Mouse (Mus musculus): ENCODE measurements around the gene Msmp. TPM values are rescaled to one million over a fixed set of nuclear protein-coding genes. Genes with fewer than 3 reads are reported as not detected.

The Msmp gene
- under 1 TPM; 0.52 to 0.57 TPM for total RNA-seq (2021)
- 0.62 and 0.67 TPM in 2 replicates for polyA plus RNA-seq (2012; rRNA removed)
- long read RNA-seq, result 0 reads

DNA sequence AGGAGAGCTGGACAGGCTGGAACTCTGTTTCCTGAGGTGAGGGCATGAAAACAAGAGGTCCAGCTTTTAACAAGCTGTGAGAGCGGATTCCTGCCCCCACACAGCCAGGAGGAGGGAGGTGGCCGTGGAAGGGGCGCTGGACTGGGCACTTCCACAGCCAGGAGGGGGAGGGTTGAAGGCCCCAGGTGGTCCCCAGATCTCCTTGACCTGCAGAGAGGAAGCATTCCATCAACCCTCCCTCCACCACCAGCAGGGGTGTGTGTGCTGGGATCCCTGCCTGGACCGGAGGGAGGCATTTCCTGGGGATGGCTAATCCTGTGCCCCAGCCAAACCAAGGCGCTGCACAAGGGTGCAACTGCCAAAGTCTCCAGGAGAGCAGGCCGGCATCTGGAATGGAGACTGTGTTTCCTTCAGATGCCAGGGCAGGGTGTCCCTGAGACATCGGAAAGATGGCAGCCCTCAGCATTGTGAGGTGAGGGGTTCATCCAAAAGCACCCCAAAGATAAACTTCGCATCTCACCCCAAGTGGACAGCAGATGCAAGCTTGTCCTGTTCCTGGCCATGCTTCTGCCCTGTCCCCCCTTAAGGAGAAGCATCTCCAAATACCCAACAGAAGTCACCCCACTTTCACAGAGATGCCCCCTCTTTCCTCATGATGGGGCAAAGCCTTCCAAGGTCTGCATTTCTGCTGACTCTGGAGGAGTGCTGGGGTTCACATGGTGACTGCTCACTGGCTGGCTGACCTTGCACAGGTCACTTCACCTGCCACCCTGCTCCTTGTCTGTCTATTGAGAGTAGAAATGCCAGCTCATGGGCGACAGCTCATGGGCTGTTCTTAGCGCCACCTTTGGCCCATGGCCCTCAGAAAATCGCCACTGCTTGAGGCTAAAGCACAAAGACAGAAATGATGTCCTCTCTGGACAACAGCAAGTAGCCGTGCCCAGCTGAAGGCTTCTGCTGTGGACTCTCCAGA lies at the start of gene Msmp:
Gene Msmp (minus strand): TSS at position 51 of the 973 bp plus-strand sequence.
- DNase-seq, result peak; percentile 57 to 59
- WGBS, result 52% methylated on average over 12 of the region's 12 CpGs
- H3K27ac ChIP-seq, result peak within 1 kb of the TSS; percentile 75

GRCm38 (mm10) chr4:43633736-43634135 lies 49.4 kb upstream of the Msmp start:
- intact Hi-C loops (cut with DNase I), result loop anchor here (10.0 kb wide), 1 partner anchor 231 kb away; no protein-coding TSS in a partner anchor
- H3K4me3 ChIP-seq, result no peak overlapping the region
- TF ChIP-seq CTCF (IDR thresholded peaks at IDR 0.05), result no peak
- no peak for TF ChIP-seq POLR2A (IDR thresholded peaks at IDR 0.05; ENCODE audit: insufficient read depth, low read depth, low read length)
- H3K27me3 ChIP-seq (ENCODE audit: control insufficient read depth, insufficient read depth, low read length), result no peaks in the 10 kb centered on the region
- WGBS, result 74% methylated on average over 2 of the region's 2 CpGs
- H3K9ac ChIP-seq (ENCODE audit: low read depth, low read length), result no peak overlapping the region
- peaks cover 5% of the 10 kb centered on the region; the same call in 1 of the 2 replicates for H3K79me2 ChIP-seq (replicated peaks; ENCODE audit: control insufficient read depth, insufficient read depth, low read length)
- peaks cover 3% of the 10 kb centered on the region; the same call in 1 of the 2 replicates for H3K36me3 ChIP-seq (ENCODE audit: control insufficient read depth, insufficient read depth, low read length)
- no peak overlapping the region for H3K27ac ChIP-seq
- DNase-seq, result no peak
- peaks cover 13% of the 10 kb centered on the region for H3K4me1 ChIP-seq (ENCODE audit: control insufficient read depth, insufficient read depth, low read length)

More for the DNA sequence above, at the start of gene Msmp:
- intact Hi-C loops (cut with DNase I), result no loop called here
- peak; percentile 46; the same call in 1 of the 2 replicates for TF ChIP-seq POLR2A (IDR thresholded peaks at IDR 0.05; ENCODE audit: insufficient read depth, low read depth, low read length)
- peak; percentile 47 for TF ChIP-seq CTCF (IDR thresholded peaks at IDR 0.05)
- peak; percentile 79; the same call in 1 of the 2 replicates for TF ChIP-seq EP300 (IDR thresholded peaks at IDR 0.05; ENCODE audit: insufficient read depth, low read depth, low read length)
- Histone ChIP-seq H3K9ac (ENCODE audit: low read depth, low read length) (no peak within 1 kb of the TSS; the same call in 1 of the 2 replicates), H3K4me1 (ENCODE audit: control insufficient read depth, insufficient read depth, low read length) (peaks cover 31% of the 10 kb centered on the region), H3K79me2 (replicated peaks; ENCODE audit: control insufficient read depth, insufficient read depth, low read length) (no peaks in the 10 kb centered on the region), H3K27me3 (ENCODE audit: control insufficient read depth, insufficient read depth, low read length) (no peaks in the 10 kb centered on the region), H3K4me3 (no peak within 1 kb of the TSS), H3K36me3 (ENCODE audit: control insufficient read depth, insufficient read depth, low read length) (no peaks in the 10 kb centered on the region)

DNA sequence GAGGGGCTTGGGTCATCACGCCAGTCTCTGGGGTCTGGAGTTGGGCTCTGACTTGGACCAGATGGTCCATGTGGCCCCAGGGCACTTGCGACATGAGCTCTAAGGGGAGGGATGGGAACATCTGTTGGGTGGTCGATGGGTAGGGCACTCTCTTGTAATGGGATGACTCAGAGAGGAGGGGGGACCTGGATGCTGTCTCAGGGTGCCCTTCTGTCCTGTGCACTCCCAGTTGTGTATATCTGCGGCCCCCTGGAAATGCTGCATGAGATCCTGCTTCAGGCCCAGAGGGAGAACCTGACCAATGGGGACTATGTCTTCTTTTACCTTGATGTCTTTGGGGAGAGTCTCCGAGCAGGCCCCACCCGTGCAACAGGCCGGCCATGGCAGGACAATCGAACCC lies 49.0 kb upstream of the Msmp start:
- 88% methylated on average over 8 of the region's 8 CpGs for WGBS
- Histone ChIP-seq H3K4me3 (no peak overlapping the region), H3K27me3 (ENCODE audit: control insufficient read depth, insufficient read depth, low read length) (no peaks in the 10 kb centered on the region), H3K36me3 (ENCODE audit: control insufficient read depth, insufficient read depth, low read length) (peaks cover 3% of the 10 kb centered on the region; the same call in 1 of the 2 replicates), H3K79me2 (replicated peaks; ENCODE audit: control insufficient read depth, insufficient read depth, low read length) (peaks cover 5% of the 10 kb centered on the region; the same call in 1 of the 2 replicates), H3K4me1 (ENCODE audit: control insufficient read depth, insufficient read depth, low read length) (peaks cover 13% of the 10 kb centered on the region), H3K27ac (no peak overlapping the region), H3K9ac (ENCODE audit: low read depth, low read length) (no peak overlapping the region)
- intact Hi-C loops (cut with DNase I), result loop anchor here (10.0 kb wide), 1 partner anchor 232 kb away; no protein-coding TSS in a partner anchor
- TF ChIP-seq CTCF (IDR thresholded peaks at IDR 0.05) (no peak), POLR2A (IDR thresholded peaks at IDR 0.05; ENCODE audit: insufficient read depth, low read depth, low read length) (no peak), EP300 (IDR thresholded peaks at IDR 0.05; ENCODE audit: insufficient read depth, low read depth, low read length) (no peak)
- DNase-seq, result peak in 1 of 2 experiments; percentile 17

DNA sequence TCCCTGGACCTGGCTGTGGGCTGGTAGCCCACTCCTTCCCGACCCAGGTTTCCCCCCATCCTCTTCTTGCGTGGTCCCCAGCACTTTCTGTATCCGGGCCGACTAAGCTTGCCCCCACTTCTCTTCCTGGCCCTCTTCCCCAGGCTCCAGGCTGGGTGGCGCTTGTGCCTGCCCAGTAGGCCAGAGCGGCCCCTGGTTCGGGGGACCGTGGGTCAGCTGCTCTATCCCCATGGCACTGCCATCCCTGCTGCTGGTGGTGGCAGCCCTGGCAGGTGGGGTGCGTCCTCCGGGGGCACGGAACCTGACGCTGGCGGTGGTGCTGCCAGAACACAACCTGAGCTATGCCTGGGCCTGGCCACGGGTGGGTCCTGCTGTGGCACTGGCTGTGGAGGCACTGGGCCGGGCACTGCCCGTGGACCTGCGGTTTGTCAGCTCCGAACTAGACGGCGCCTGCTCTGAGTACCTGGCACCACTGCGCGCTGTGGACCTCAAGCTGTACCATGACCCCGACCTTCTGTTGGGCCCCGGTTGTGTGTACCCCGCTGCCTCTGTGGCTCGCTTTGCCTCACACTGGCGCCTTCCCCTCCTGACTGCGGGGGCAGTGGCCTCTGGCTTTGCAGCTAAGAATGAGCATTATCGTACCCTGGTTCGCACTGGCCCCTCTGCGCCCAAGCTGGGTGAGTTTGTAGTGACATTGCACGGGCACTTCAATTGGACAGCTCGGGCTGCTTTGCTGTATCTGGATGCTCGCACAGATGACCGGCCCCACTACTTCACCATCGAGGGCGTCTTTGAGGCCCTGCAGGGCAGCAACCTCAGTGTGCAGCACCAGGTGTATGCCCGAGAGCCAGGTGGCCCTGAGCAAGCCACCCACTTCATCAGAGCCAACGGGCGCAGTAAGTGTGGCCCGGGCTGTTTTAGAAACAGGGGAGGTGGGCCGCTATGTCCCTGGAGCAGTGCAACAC lies 47.9 kb upstream of the Msmp start:
- H3K79me2 ChIP-seq (replicated peaks; ENCODE audit: control insufficient read depth, insufficient read depth, low read length), result peaks cover 5% of the 10 kb centered on the region; the same call in 1 of the 2 replicates
- intact Hi-C loops (cut with DNase I), result loop anchor here (2.0 to 10.0 kb wide), 4 partner anchors 25 to 233 kb away; partner anchors contain the start of genes Fam221b, Hint2 and Tmem8b
- no peaks in the 10 kb centered on the region for H3K27me3 ChIP-seq (ENCODE audit: control insufficient read depth, insufficient read depth, low read length)
- peaks cover 13% of the 10 kb centered on the region for H3K4me1 ChIP-seq (ENCODE audit: control insufficient read depth, insufficient read depth, low read length)
- peak overlapping the region; percentile 95 for H3K9ac ChIP-seq (ENCODE audit: low read depth, low read length)
- 57% methylated on average over 40 of the region's 42 CpGs for WGBS
- peak; percentile 35 to 56 for DNase-seq
- peak overlapping the region; percentile 95 for H3K27ac ChIP-seq
- H3K36me3 ChIP-seq (ENCODE audit: control insufficient read depth, insufficient read depth, low read length), result peaks cover 3% of the 10 kb centered on the region; the same call in 1 of the 2 replicates
- H3K4me3 ChIP-seq, result peak overlapping the region; percentile 80
- no peak for TF ChIP-seq CTCF (IDR thresholded peaks at IDR 0.05)
- no peak for TF ChIP-seq POLR2A (IDR thresholded peaks at IDR 0.05; ENCODE audit: insufficient read depth, low read depth, low read length)

Measured in heart, adult 2 months (tissue).